Mouse (Mus musculus): ENCODE data around the gene Glb1l. TPM values are rescaled to one million over a fixed set of nuclear protein-coding genes. Genes with fewer than 3 reads are reported as not detected.

The Glb1l gene
- polyA plus RNA-seq (2012; ENCODE audit: insufficient read depth, low replicate concordance), result 0.47 and 1.1 TPM in 2 replicates

- Histone ChIP-seq H3K27me3 (replicated peaks) (no peaks in the 10 kb centered on the region), H3K9me3 (no peaks in the 10 kb centered on the region), H3K36me3 (replicated peaks; ENCODE audit: low read length) (peaks cover 66% of the 10 kb centered on the region), H3K4me1 (peaks cover 94% of the 10 kb centered on the region), H3K4me3 (replicated peaks) (peak within 1 kb of the TSS; percentile 96)
- no peak for TF ChIP-seq GATA1 (IDR thresholded peaks at IDR 0.05; ENCODE audit: borderline replicate concordance, low read length)
- peak; percentile 97 for TF ChIP-seq FLI1 (IDR thresholded peaks at IDR 0.05; ENCODE audit: low read length)
These were observed at the start of gene Glb1l, which contains the start of gene Stk16 for GRCm38 (mm10) chr1:75210136-75211087. Glb1l (minus strand) TSS chr1:75210813. Stk16 (plus strand) TSS chr1:75210838.

- Histone ChIP-seq H3K9me3 (no peaks in the 10 kb centered on the region), H3K4me3 (replicated peaks) (no peak overlapping the region), H3K36me3 (replicated peaks; ENCODE audit: low read length) (no peaks in the 10 kb centered on the region), H3K27me3 (replicated peaks) (peaks cover 20% of the 10 kb centered on the region), H3K4me1 (peaks cover 59% of the 10 kb centered on the region)
- TF ChIP-seq FLI1 (IDR thresholded peaks at IDR 0.05; ENCODE audit: low read length) (no peak), GATA1 (IDR thresholded peaks at IDR 0.05; ENCODE audit: borderline replicate concordance, low read length) (no peak)
These were observed 45.0 kb upstream of the Glb1l start for GRCm38 (mm10) chr1:75255516-75256046.

- peaks cover 15% of the 10 kb centered on the region for H3K27me3 ChIP-seq (replicated peaks)
These were observed 44.0 kb upstream of the Glb1l start for GRCm38 (mm10) chr1:75254625-75255013.

DNA sequence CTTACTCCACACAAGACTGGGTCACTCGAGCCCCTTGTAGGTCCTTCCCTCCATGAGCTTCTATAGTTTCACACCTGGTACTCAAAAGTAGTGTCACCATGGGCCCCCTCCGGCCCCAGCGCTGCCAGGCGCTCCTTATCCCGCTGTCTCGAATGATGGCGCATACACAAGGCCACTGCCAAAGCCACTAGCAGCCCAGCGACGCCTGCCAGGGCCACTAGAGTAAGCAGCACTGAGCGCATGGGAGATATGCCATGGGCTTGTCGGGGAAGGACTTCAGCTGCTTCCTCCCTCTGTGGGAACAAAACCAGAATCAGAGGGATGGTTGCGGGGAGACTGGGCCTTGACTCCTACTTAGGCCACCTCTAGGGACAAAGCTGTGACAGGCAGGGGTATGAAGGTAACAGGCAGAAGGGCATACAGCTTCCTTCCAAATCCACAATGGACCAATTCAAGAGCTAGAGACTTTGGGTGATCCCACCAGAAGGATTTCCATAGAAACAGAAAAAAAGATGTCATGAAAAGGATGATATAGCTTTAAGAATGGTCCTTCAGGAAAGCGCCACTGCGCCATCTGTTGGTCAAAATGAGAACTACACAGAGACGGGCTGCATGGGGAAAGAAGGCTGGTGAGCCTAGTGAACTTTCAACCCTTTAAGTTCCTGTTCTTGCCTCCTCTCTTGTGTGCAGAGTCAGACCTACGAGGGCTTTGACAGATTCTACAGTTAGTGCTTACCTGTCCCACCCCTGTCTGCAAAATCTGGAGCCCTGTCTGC, 43.4 kb upstream of the Glb1l start:
- peaks cover 74% of the 10 kb centered on the region for H3K4me1 ChIP-seq
- no peak overlapping the region for H3K4me3 ChIP-seq (replicated peaks)
- no peaks in the 10 kb centered on the region for H3K9me3 ChIP-seq
- H3K36me3 ChIP-seq (replicated peaks; ENCODE audit: low read length), result peaks cover 2% of the 10 kb centered on the region
- TF ChIP-seq FLI1 (IDR thresholded peaks at IDR 0.05; ENCODE audit: low read length) (no peak), GATA1 (IDR thresholded peaks at IDR 0.05; ENCODE audit: borderline replicate concordance, low read length) (no peak)
- peaks cover 13% of the 10 kb centered on the region for H3K27me3 ChIP-seq (replicated peaks)

More at GRCm38 (mm10) chr1:75254625-75255013, 44.0 kb upstream of the Glb1l start:
- Histone ChIP-seq H3K4me1 (peaks cover 68% of the 10 kb centered on the region), H3K9me3 (no peaks in the 10 kb centered on the region), H3K36me3 (replicated peaks; ENCODE audit: low read length) (peaks cover 2% of the 10 kb centered on the region), H3K4me3 (replicated peaks) (no peak overlapping the region)
- no peak for TF ChIP-seq GATA1 (IDR thresholded peaks at IDR 0.05; ENCODE audit: borderline replicate concordance, low read length)
- TF ChIP-seq FLI1 (IDR thresholded peaks at IDR 0.05; ENCODE audit: low read length), result no peak

- Histone ChIP-seq H3K36me3 (replicated peaks; ENCODE audit: low read length) (peaks cover 2% of the 10 kb centered on the region), H3K9me3 (no peaks in the 10 kb centered on the region), H3K4me1 (peaks cover 78% of the 10 kb centered on the region), H3K4me3 (replicated peaks) (no peak overlapping the region), H3K27me3 (replicated peaks) (peaks cover 11% of the 10 kb centered on the region)
- TF ChIP-seq GATA1 (IDR thresholded peaks at IDR 0.05; ENCODE audit: borderline replicate concordance, low read length), result no peak
These were observed 42.4 kb upstream of the Glb1l start for GRCm38 (mm10) chr1:75253029-75253428.

GRCm38 (mm10) chr1:75252308-75252707, 41.7 kb upstream of the Glb1l start:
- H3K27me3 ChIP-seq (replicated peaks), result peaks cover 5% of the 10 kb centered on the region
- peaks cover 83% of the 10 kb centered on the region for H3K4me1 ChIP-seq
- H3K36me3 ChIP-seq (replicated peaks; ENCODE audit: low read length), result peaks cover 6% of the 10 kb centered on the region
- H3K9me3 ChIP-seq, result no peaks in the 10 kb centered on the region
- TF ChIP-seq FLI1 (IDR thresholded peaks at IDR 0.05; ENCODE audit: low read length), result no peak
- no peak for TF ChIP-seq GATA1 (IDR thresholded peaks at IDR 0.05; ENCODE audit: borderline replicate concordance, low read length)
- H3K4me3 ChIP-seq (replicated peaks), result no peak overlapping the region

GRCm38 (mm10) chr1:75251112-75251970, 40.7 kb upstream of the Glb1l start:
- no peak for TF ChIP-seq GATA1 (IDR thresholded peaks at IDR 0.05; ENCODE audit: borderline replicate concordance, low read length)
- TF ChIP-seq FLI1 (IDR thresholded peaks at IDR 0.05; ENCODE audit: low read length), result no peak
- Histone ChIP-seq H3K4me3 (replicated peaks) (peak overlapping the region; percentile 91), H3K9me3 (no peaks in the 10 kb centered on the region), H3K4me1 (peaks cover 93% of the 10 kb centered on the region), H3K27me3 (replicated peaks) (no peaks in the 10 kb centered on the region), H3K36me3 (replicated peaks; ENCODE audit: low read length) (peaks cover 15% of the 10 kb centered on the region)

- Histone ChIP-seq H3K4me1 (peaks cover 94% of the 10 kb centered on the region), H3K36me3 (replicated peaks; ENCODE audit: low read length) (peaks cover 24% of the 10 kb centered on the region), H3K9me3 (no peaks in the 10 kb centered on the region), H3K27me3 (replicated peaks) (no peaks in the 10 kb centered on the region), H3K4me3 (replicated peaks) (no peak overlapping the region)
- no peak for TF ChIP-seq GATA1 (IDR thresholded peaks at IDR 0.05; ENCODE audit: borderline replicate concordance, low read length)
- no peak for TF ChIP-seq FLI1 (IDR thresholded peaks at IDR 0.05; ENCODE audit: low read length)
These were observed 39.9 kb upstream of the Glb1l start for GRCm38 (mm10) chr1:75250498-75250897.

All from megakaryocyte, embryonic 14.5 days (primary cell).